Mouse (Mus musculus): ENCODE data around the gene Glipr1l2. TPM values are rescaled to one million over a fixed set of nuclear protein-coding genes. Genes with fewer than 3 reads are reported as not detected.

The Glipr1l2 gene
- polyA plus RNA-seq, 1 experiment from 2014 or later = not detected

DNA sequence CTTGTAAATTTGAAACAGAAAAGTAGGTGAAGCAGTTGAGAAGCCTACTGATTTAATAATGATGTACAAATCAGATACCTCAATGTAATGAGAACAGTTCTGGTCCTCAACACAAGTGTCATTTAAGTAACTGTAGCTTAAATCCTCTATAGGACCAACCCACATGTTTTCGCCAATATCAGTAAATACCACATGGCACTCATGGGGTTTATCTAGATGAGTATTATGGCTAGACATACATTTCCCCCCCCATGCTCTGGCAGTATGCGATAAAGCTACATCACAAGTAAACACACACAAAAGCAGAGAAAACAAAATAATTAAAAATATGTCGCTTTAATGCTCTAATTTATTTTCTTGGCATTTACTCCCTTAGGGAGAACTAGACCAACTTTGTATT lies 49.0 kb downstream of the Glipr1l2 start:
- H3K9ac ChIP-seq (replicated peaks) = no peak overlapping the region
- WGBS = 94% methylated on average over 3 of the region's 3 CpGs
- H3K27ac ChIP-seq (replicated peaks) = no peak overlapping the region
- H3K4me1 ChIP-seq = no peaks in the 10 kb centered on the region
- no peak overlapping the region for H3K4me3 ChIP-seq
- H3K36me3 ChIP-seq = no peaks in the 10 kb centered on the region
- no peaks in the 10 kb centered on the region for H3K9me3 ChIP-seq
- no peak for ATAC-seq (ENCODE audit: low FRiP score, low read depth)
- H3K27me3 ChIP-seq = no peaks in the 10 kb centered on the region
- no peak overlapping the region for H3K4me2 ChIP-seq (replicated peaks)

DNA sequence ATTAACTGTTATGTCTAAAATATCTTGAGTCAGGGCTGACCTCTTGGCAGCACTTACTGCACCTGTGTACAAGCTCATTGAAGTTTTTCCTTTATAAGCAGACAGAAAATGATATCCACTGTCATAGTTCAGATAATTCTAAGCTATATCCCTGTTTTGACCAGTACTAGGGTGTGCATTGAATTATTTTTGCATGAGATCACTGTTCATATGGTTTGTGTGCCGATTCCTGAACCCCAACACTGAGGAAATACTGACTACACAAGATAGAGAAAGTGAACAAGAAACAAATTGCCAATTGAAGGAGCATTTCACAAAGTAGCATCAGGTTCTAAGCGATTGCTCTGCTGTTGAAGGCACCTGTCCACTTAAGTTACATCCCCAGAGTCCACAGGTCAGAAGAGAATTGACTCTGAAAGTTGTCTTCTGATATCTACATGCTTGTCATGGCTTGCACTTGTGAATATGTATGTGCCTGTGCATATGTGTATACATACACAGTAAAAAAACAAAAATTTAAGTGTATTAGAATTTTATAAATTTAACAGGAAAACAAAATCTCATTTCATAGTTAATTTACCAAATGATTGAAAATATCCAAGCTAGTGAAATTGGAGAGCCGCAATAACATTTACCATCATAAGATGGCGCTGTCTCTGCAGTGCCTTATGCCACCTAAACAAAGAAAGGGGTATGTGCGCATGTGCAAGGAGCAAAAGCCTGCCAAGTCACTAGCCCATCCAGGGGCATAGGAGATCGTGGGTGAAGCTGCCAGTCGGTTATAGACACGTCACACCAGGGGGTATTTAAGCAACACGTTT lies 55.1 kb downstream of the Glipr1l2 start:
- H3K27ac ChIP-seq (replicated peaks) = no peak overlapping the region

DNA sequence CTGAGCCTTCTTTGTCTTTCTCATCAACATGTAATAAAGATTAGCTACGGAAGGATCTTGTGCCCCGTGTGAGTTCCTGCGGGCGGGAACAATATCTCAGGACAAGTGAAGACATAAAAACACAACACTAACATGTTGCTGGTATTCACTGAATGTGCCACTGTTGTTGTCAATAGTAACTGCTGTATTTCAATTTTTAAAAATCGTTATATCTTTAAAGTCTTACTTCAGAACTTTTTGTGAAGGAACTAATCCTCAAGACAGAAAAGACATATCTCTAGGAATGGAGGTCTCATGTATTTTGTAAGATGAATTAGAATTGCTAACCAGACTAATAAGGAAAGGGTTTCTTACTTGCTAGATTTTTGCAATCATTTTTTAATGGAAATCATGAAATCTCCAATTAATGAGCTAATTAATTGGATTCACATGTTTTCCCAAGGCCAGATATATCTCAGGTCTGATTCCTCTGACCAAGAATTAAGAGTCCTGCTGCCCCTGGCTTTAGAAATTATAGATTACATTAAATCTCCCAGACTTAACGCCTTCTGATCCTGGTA lies 55.8 kb downstream of the Glipr1l2 start:
- peak overlapping the region; percentile 33 for H3K4me3 ChIP-seq
- WGBS = 34% methylated on average over 6 of the region's 6 CpGs
- H3K9ac ChIP-seq (replicated peaks) = no peak overlapping the region
- peak; percentile 61; the same call in 1 of the 2 replicates for ATAC-seq (ENCODE audit: low FRiP score, low read depth)
- H3K4me2 ChIP-seq (replicated peaks) = peak overlapping the region; percentile 46
- H3K27ac ChIP-seq (replicated peaks) = no peak overlapping the region
- H3K9me3 ChIP-seq = no peaks in the 10 kb centered on the region
- H3K27me3 ChIP-seq = no peaks in the 10 kb centered on the region
- H3K36me3 ChIP-seq = no peaks in the 10 kb centered on the region
- H3K4me1 ChIP-seq = no peaks in the 10 kb centered on the region

More for the DNA sequence above, 55.1 kb downstream of the Glipr1l2 start:
- Histone ChIP-seq H3K4me2 (replicated peaks) (peak overlapping the region; percentile 46), H3K9me3 (no peaks in the 10 kb centered on the region), H3K27me3 (no peaks in the 10 kb centered on the region), H3K4me1 (no peaks in the 10 kb centered on the region), H3K36me3 (no peaks in the 10 kb centered on the region), H3K4me3 (peak overlapping the region; percentile 33), H3K9ac (replicated peaks) (no peak overlapping the region)
- 20% methylated on average over 9 of the region's 9 CpGs for WGBS
- peak; percentile 93 for ATAC-seq (ENCODE audit: low FRiP score, low read depth)

DNA sequence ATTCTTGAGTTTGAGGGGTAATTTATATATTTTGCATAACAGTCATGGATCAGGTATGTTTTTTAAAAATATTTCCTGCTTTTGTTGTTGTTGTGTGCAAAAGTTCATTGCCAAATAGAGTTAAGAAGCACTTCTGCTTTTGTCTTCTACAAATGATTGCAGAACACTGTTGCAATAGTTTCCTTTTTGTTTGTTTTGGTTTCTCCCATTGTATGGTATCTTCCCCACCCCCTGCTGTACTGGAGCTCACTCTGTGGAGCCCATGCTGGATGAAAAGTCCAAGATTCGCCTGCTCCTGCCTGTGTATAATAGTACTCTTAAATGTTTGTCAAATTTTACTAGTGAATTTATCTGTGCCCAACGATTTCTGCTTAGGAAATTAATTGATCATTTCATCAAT lies 56.7 kb downstream of the Glipr1l2 start:
- no peak overlapping the region for H3K27ac ChIP-seq (replicated peaks)
- no peaks in the 10 kb centered on the region for H3K9me3 ChIP-seq
- H3K27me3 ChIP-seq = no peaks in the 10 kb centered on the region
- H3K9ac ChIP-seq (replicated peaks) = no peak overlapping the region
- no peaks in the 10 kb centered on the region for H3K36me3 ChIP-seq
- H3K4me3 ChIP-seq = no peak overlapping the region
- H3K4me2 ChIP-seq (replicated peaks) = no peak overlapping the region
- no peaks in the 10 kb centered on the region for H3K4me1 ChIP-seq
- no peak for ATAC-seq (ENCODE audit: low FRiP score, low read depth)
- WGBS = 53% methylated on average over 2 of the region's 2 CpGs

Other genes starting within 250 kb of the Glipr1l2 start
- 57.6 and 63.7 TPM in 2 replicates for gene Krr1, start 110.7 kb upstream of the Glipr1l2 start, polyA plus RNA-seq (2016; fragmentation: Nextera tagmentation; extraction: Ambion mirVana)
- 0.54 and 0.88 TPM in 2 replicates for gene Glipr1, start 80.7 kb upstream of the Glipr1l2 start, polyA plus RNA-seq (2016; fragmentation: Nextera tagmentation; extraction: Ambion mirVana)
- gene Glipr1l1, start 23.2 kb upstream of the Glipr1l2 start, polyA plus RNA-seq (2016; fragmentation: Nextera tagmentation; extraction: Ambion mirVana) = 0.26 TPM in 1 of 2 replicates, not detected in the other
- gene Glipr1l3, start 77.0 kb downstream of the Glipr1l2 start, polyA plus RNA-seq (2016; fragmentation: Nextera tagmentation; extraction: Ambion mirVana) = not detected in 2 replicates
- 0.10 TPM in 1 of 2 replicates, not detected in the other for gene Caps2, start 80.3 kb downstream of the Glipr1l2 start, polyA plus RNA-seq (2016; fragmentation: Nextera tagmentation; extraction: Ambion mirVana)
- gene Kcnc2, start 187.8 kb downstream of the Glipr1l2 start, polyA plus RNA-seq (2016; fragmentation: Nextera tagmentation; extraction: Ambion mirVana) = 2.2 and 2.9 TPM in 2 replicates